Mouse (Mus musculus) midbrain, embryonic 10.5 days (tissue): ENCODE measurements around the gene Gm5447. TPM values are rescaled to one million over a fixed set of nuclear protein-coding genes. Genes with fewer than 3 reads are reported as not detected.

Source experiments
- DNase-seq: peaks from one replicate; pipeline ENCODE4 v3.0.0-alpha.2; 2017; ENCODE audit warnings: low spot score
- H3K27ac ChIP-seq: fragments of 300-500 bp; sonication (generic); replicated peaks from 2 replicates; pipeline ENCODE4 v1.5.1; 2016; ENCODE audit warnings: mild to moderate bottlenecking
- H3K27me3 ChIP-seq: fragments of 300-500 bp; sonication (generic); 2 replicates; pipeline ENCODE4 v1.6.1; 2016; ENCODE audit warnings: low read depth, mild to moderate bottlenecking; ENCODE audit not compliant: poor library complexity, severe bottlenecking
- H3K36me3 ChIP-seq: fragments of 300-500 bp; sonication (generic); 2 replicates; pipeline ENCODE4 v1.6.1; 2016; ENCODE audit warnings: mild to moderate bottlenecking, moderate library complexity
- H3K4me1 ChIP-seq: fragments of 300-500 bp; sonication (generic); 2 replicates; pipeline ENCODE4 v1.6.1; 2016
- H3K4me3 ChIP-seq: fragments of 300-500 bp; sonication (generic); 2 replicates; pipeline ENCODE4 v1.5.1; 2016; ENCODE audit warnings: mild to moderate bottlenecking, moderate library complexity
- H3K9me3 ChIP-seq: fragments of 300-500 bp; sonication (generic); replicated peaks from 2 replicates; pipeline ENCODE4 v1.6.1; 2016; ENCODE audit warnings: mild to moderate bottlenecking
- WGBS: fragments of 180-500 bp; shearing (Covaris S2); methylation state at CpG from one replicate; pipeline ENCODE4 v1.1.7; 2016; 5-methylcytosine and 5-hydroxymethylcytosine counted together
- polyA plus RNA-seq: library from polyadenylated mRNA; unstranded; fragments of >200 nt; fragmentation: Nextera tagmentation; extraction: Ambion mirVana; gene quantifications from 2 replicates; pipeline ENCODE4 v1.2.1, GENCODE M21; 2016

Gene Gm5447
- 0.10 and 0.29 TPM in 2 replicates for polyA plus RNA-seq

DNA sequence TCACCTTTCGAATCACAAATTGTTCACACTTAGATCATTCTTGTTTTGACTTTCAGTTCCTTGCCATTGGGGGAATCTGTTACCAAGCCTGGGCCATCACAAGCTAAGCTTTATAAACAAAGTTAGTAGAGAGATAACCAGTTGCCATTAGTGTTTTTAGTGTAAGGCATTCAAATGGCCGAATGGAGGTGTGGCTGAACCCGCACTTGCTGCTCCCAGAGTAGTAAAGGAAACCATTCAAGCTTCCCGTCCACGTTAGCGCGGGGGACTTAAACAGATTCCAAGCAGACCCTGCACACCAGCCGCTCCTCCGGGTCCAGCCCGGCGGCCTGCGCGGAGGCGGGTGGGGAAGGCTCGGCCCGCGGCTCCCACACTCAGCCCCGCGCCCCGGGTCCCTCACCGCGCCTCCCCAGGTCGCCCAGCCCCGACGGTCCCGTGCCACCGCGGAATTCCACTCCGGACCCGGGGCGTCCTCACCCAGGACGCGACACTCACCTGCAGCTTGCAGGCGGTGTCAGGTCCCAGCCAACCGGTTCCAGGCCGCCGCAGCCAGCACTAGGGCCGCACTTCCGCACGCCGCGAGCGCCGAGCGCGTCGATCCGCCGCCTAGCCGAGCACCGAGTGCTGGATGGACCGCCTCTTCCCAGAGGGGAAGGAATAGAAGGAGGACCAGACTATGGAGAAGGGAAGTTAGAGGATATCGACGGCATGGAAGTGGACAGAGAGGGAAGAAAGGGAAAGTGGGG is at the start of gene Gm5447, which contains the start of gene Exoc2:
Gene Gm5447 (plus strand): TSS at position 704 of the 746 bp plus-strand sequence.
Gene Exoc2 (minus strand): TSS at position 593 of the 746 bp plus-strand sequence.
- peak; percentile 89 for DNase-seq
- Histone ChIP-seq H3K27me3 (no peaks in the 10 kb centered on the region), H3K4me1 (peaks cover 16% of the 10 kb centered on the region), H3K9me3 (no peaks in the 10 kb centered on the region), H3K27ac (peak within 1 kb of the TSS; percentile 95), H3K36me3 (no peaks in the 10 kb centered on the region), H3K4me3 (peak within 1 kb of the TSS; percentile 84)
- WGBS: under 1% methylated on average over 54 of the region's 54 CpGs

DNA sequence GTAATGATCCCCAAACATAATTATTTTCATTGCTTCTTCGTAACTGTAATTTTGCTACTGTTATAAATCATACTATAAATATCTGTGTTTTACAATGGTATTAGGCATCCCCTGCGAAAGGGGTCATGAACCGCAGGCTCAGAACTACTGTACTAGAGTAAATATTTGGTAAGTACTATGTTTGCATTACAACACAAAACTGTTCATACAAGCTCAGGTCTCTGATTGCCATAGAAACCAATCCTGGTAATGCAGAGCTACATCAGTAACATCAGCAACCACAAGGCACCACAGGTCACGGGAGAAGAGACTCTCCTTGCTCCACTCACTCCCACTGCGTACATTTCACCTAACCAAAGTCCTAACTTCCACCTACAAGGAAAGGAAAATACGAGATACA is 49.7 kb upstream of the Gm5447 start:
- DNase-seq: no peak
- Histone ChIP-seq H3K36me3 (peaks cover 15% of the 10 kb centered on the region; the same call in 1 of the 2 replicates), H3K27me3 (no peaks in the 10 kb centered on the region), H3K9me3 (no peaks in the 10 kb centered on the region), H3K4me3 (no peak overlapping the region), H3K27ac (no peak overlapping the region), H3K4me1 (no peaks in the 10 kb centered on the region)
- 92% methylated on average over 6 of the region's 6 CpGs for WGBS

DNA sequence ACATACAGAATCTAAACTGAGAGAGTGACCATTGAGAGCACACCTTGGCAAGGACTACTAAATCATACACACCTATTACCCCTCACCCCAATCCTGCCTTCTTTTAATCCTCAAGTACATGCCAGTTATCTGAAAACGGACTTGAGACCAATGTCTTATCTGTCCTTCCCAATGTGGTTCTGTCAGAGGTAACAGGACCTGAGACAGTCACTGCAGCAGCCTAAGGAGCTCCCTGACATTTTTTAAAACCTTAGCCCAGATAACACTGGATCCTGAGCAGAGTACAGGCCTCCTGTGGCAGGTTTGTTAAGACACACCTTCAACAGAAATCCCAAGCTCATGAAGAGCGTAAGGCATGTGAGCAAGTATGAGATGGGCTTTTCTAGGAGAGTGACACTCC is 44.9 kb upstream of the Gm5447 start:
- H3K9me3 ChIP-seq: no peaks in the 10 kb centered on the region
- no peak overlapping the region for H3K27ac ChIP-seq
- H3K36me3 ChIP-seq: peaks cover 12% of the 10 kb centered on the region; the same call in 1 of the 2 replicates
- DNase-seq: no peak
- no peak overlapping the region for H3K4me3 ChIP-seq
- no peaks in the 10 kb centered on the region for H3K4me1 ChIP-seq
- WGBS: 84% methylated on average over 2 of the region's 2 CpGs
- H3K27me3 ChIP-seq: no peaks in the 10 kb centered on the region

DNA sequence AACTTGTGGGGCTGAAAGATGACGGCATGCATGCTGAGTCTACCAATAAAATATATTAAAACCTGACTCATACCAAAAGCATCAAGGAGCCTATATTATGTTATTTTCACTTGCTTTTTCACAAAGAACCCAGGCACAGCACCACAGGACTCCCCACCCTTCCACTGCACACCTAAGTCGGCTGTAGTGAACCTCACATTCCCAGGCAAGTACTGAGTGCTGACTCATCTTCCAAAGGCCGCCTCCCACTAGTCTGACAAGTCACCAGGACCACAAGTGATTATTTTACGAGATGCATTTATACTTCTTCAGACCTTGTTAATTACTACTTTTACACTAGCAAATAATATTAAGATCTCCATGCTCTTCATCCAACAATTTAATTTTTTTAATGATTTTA is 42.4 kb upstream of the Gm5447 start:
- 88% methylated on average over 4 of the region's 4 CpGs for WGBS

DNA sequence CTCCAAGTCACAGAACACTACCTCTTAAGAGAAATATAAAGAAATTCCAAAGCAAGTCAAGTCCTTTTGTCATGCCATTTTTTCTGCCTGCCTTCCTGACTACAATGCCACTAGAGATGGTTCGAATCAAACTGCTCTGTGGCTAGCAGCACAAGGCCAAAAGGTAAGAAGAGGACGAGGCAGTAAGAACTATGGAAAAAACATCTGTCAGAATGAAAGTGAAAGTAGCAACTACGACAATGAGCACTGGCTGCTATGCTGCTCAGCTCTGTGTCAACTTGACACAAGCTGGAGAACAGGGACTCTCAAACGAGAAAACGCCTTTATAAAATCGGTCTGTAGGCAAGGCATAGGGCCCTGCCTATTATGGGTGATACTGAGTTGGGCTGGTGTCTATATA is 41.0 kb upstream of the Gm5447 start:
- no peaks in the 10 kb centered on the region for H3K27me3 ChIP-seq
- H3K9me3 ChIP-seq: no peaks in the 10 kb centered on the region
- no peak for DNase-seq
- H3K4me1 ChIP-seq: no peaks in the 10 kb centered on the region
- H3K36me3 ChIP-seq: peaks cover 5% of the 10 kb centered on the region; the same call in 1 of the 2 replicates
- no peak overlapping the region for H3K27ac ChIP-seq
- no peak overlapping the region for H3K4me3 ChIP-seq
- WGBS: 83% methylated on average over 6 of the region's 6 CpGs

More for the DNA sequence above, 42.4 kb upstream of the Gm5447 start:
- H3K9me3 ChIP-seq: no peaks in the 10 kb centered on the region
- H3K27me3 ChIP-seq: no peaks in the 10 kb centered on the region
- peaks cover 5% of the 10 kb centered on the region; the same call in 1 of the 2 replicates for H3K36me3 ChIP-seq
- DNase-seq: no peak
- no peaks in the 10 kb centered on the region for H3K4me1 ChIP-seq
- no peak overlapping the region for H3K4me3 ChIP-seq
- H3K27ac ChIP-seq: no peak overlapping the region

DNA sequence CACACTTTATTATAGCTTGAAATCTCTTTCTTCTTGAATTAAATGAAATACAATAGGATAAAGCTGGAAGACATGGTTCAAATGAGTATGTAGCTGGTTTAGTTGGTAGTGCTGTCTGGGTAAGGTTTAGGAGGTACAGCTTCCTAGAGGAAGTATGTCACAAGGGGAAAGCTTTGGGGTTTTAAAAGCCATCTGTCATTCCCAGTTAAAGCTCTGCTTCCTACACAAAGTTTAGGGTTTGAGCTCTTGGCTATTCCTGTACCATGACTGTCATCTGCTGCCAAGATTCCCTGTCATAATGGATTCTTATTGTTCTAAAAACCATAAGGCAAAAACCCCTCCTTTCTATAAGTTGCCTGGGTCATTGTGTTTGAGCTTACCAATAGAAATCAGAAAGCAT is 28.2 kb upstream of the Gm5447 start:
- Histone ChIP-seq H3K27me3 (no peaks in the 10 kb centered on the region), H3K27ac (no peak overlapping the region), H3K4me3 (no peak overlapping the region), H3K4me1 (0 out of 2 replicates have a peak, but pooled peaks cover 5% of the 10 kb centered on the region), H3K9me3 (no peaks in the 10 kb centered on the region), H3K36me3 (peaks cover 12% of the 10 kb centered on the region)
- no peak for DNase-seq

DNA sequence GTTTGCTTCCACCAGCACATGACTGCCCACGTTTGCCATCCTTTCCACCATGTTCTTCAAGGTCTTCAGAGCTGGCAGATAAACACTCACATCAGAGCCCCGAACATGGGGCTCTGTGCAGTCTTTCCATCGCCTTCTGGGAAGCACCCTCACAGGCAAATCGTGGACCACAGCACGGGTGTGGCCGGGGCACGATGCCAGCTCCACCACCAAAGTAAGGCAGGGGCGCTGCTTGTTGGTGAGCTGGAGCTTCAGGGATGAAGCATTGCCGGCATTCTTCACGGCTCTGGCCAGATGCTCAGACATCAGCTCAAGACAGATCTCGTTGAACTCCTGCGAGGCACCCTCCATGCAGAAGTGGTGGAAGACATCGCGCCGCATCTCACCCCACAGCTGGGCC is 26.9 kb upstream of the Gm5447 start:
- Histone ChIP-seq H3K27ac (no peak overlapping the region), H3K9me3 (no peaks in the 10 kb centered on the region), H3K4me1 (0 out of 2 replicates have a peak, but pooled peaks cover 5% of the 10 kb centered on the region), H3K4me3 (no peak overlapping the region), H3K36me3 (peaks cover 12% of the 10 kb centered on the region), H3K27me3 (no peaks in the 10 kb centered on the region)
- DNase-seq: no peak
- 94% methylated on average over 15 of the region's 15 CpGs for WGBS

DNA sequence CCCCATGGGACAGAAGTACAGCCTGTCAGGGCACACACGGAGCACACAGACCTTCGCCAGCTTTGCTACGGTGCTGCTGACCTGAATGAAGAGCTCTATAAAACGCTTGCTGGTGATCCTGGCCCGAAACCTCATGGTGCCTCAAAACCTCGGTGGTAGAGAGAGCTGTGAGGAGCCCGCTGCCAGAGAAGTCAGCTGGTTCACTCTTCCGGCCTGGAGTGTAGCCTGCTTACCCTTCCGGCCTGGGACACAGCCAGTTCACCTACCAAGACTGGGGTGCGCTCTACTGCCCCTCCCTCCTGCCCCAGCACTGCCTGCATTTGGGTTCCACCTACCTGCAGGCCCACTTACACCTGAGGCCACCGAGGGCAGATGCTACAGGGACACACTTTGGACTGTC is 26.5 kb upstream of the Gm5447 start, which contains the start of gene Hus1b:
Gene Hus1b (minus strand): TSS at position 220 of the 400 bp plus-strand sequence.
- 93% methylated on average over 11 of the region's 11 CpGs for WGBS
- Histone ChIP-seq H3K27me3 (no peaks in the 10 kb centered on the region), H3K9me3 (no peaks in the 10 kb centered on the region), H3K4me1 (0 out of 2 replicates have a peak, but pooled peaks cover 5% of the 10 kb centered on the region), H3K27ac (no peak within 1 kb of the TSS), H3K36me3 (peaks cover 12% of the 10 kb centered on the region), H3K4me3 (no peak within 1 kb of the TSS)
- DNase-seq: no peak

DNA sequence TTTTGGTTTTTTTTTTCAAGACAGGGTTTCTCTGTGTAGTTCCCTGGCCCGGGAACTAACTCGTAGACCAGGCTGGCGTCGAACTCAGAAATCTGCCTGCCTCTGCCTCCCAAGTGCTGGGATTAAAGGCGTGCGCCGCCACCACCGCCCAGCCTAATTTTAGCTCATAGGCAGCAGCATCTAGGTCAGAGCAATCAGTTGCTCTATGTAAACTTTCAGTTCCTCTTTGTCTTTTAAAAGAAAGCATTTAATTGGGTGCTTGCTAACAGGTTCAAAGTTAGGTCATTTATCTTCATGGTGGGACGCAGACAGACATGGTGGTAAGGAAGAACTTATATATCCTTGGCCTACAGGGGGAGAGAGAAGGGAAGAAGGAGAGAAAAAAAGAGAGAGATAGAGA is 24.8 kb upstream of the Gm5447 start:
- H3K27ac ChIP-seq: no peak overlapping the region
- no peaks in the 10 kb centered on the region for H3K27me3 ChIP-seq
- DNase-seq: no peak
- H3K9me3 ChIP-seq: no peaks in the 10 kb centered on the region
- 0 out of 2 replicates have a peak, but pooled peaks cover 5% of the 10 kb centered on the region for H3K4me1 ChIP-seq
- peaks cover 12% of the 10 kb centered on the region for H3K36me3 ChIP-seq
- H3K4me3 ChIP-seq: no peak overlapping the region
- 94% methylated on average over 9 of the region's 9 CpGs for WGBS

DNA sequence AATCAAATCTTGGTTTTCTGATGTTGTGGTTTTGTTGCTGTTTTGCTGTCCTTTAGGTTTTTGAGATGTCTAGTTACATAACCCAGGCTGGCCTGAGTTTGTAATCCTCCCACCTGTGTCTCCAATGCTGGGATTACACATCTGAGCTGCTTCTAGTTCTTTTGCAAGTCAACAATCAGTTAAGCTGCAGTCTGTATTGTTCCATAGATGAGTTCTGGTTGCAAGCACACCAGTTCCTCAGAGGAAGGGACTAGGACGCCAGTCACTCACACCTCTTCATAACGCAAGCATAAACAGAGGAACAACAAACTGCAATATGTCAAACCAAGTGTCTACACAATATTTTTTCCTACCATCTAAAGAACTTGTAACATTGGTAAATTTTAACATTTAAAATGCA is 22.0 kb upstream of the Gm5447 start:
- Histone ChIP-seq H3K4me3 (no peak overlapping the region), H3K9me3 (no peaks in the 10 kb centered on the region; the same call in 1 of the 2 replicates), H3K27me3 (no peaks in the 10 kb centered on the region), H3K4me1 (no peaks in the 10 kb centered on the region), H3K27ac (no peak overlapping the region), H3K36me3 (peaks cover 15% of the 10 kb centered on the region)
- WGBS: 93% methylated on average over 2 of the region's 2 CpGs
- DNase-seq: no peak

DNA sequence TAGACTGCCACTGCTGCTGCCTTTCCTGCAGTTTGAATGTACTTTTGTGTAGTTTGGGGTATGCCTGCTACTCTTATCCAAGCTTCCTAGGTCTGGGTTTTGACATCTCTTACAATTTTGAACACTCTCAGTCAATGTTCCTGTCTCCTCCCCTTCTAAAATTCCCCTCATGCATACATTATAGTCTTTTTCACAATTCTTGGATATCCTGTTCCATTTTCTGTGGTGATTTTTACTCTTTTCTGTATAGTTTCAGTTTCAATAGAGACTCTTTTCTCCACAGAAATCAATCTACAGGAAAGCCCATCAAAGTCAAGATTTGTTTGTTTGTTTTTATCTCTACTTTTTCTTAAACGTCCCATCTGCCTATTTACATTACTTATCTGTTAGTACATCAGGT is 20.4 kb upstream of the Gm5447 start:
- Histone ChIP-seq H3K4me1 (no peaks in the 10 kb centered on the region), H3K36me3 (peaks cover 8% of the 10 kb centered on the region), H3K27me3 (no peaks in the 10 kb centered on the region), H3K27ac (no peak overlapping the region), H3K9me3 (no peaks in the 10 kb centered on the region; the same call in 1 of the 2 replicates), H3K4me3 (no peak overlapping the region)
- WGBS: 72% methylated on average over 1 of the region's 1 CpGs
- DNase-seq: no peak

DNA sequence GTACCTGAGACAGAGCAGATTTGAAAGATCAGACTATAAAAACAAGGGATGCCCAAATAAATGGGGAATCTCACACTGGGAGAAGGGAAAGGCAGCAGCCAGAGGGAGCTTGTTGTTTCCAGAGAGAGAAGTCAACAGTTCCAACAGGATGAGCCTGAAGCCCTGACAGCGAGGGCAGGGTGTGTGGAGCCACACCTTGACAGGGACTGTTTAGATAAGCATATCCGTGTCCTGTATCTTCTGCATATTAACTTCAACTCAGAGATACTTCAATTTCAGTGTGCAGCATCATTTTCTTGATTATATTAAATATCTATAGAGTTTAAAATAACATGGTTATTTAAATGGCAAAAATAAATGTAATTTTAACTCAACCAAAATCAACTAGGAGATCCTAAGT is 13.3 kb upstream of the Gm5447 start:
- DNase-seq: no peak
- Histone ChIP-seq H3K27ac (no peak overlapping the region), H3K36me3 (no peaks in the 10 kb centered on the region), H3K4me1 (peaks cover 34% of the 10 kb centered on the region), H3K27me3 (no peaks in the 10 kb centered on the region), H3K4me3 (no peak overlapping the region), H3K9me3 (no peaks in the 10 kb centered on the region)
- 84% methylated on average over 2 of the region's 2 CpGs for WGBS

DNA sequence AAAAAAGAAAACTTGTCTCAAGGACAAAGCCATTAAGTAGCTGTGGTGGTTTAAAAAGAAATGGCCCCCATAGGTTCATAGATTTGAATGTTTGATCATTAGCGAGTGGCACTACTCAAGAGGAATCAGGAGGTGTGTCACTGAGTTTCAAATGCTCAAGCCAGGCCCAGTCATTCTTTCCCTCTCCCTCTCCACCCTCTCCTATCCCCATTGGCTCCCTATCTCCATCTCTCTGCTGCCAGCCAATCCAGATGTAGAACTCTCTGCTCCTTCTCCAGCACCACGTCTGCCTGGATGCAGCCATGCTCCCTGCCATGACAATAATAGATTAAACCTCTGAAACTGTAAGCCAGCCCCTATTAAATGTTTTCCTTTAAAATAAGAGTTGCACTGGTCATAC is 12.1 kb upstream of the Gm5447 start:
- 52% methylated on average over 2 of the region's 2 CpGs for WGBS

More for the DNA sequence above, 12.1 kb upstream of the Gm5447 start:
- H3K4me3 ChIP-seq: no peak overlapping the region
- no peaks in the 10 kb centered on the region for H3K36me3 ChIP-seq
- no peaks in the 10 kb centered on the region for H3K27me3 ChIP-seq
- no peak overlapping the region for H3K27ac ChIP-seq
- DNase-seq: no peak
- H3K4me1 ChIP-seq: peaks cover 46% of the 10 kb centered on the region
- H3K9me3 ChIP-seq: no peaks in the 10 kb centered on the region
